Mouse (Mus musculus): ENCODE data around the gene Rhbdf1.
"Not testable (repeated sequence)": the region's sequence is repeated elsewhere in the genome, so short reads cannot be mapped to it uniquely, and the experiment has no call there.

Rhbdf1 gene

GRCm38 (mm10) chr11:32220607-32221224, 1.4 kb downstream of the Rhbdf1 start:
- DNase-seq, result no peak

- DNase-seq, result no peak
Measured at GRCm38 (mm10) chr11:32219287-32219686, 2.8 kb downstream of the Rhbdf1 start.

- no peak for DNase-seq
Measured at GRCm38 (mm10) chr11:32218501-32219050, 3.5 kb downstream of the Rhbdf1 start.

GRCm38 (mm10) chr11:32216851-32217250, 5.2 kb downstream of the Rhbdf1 start:
- peak; percentile 72 for DNase-seq

GRCm38 (mm10) chr11:32215372-32216162, 6.5 kb downstream of the Rhbdf1 start:
- no peak for DNase-seq

GRCm38 (mm10) chr11:32210623-32211022, 11.5 kb downstream of the Rhbdf1 start:
- no peak for DNase-seq

GRCm38 (mm10) chr11:32205058-32205873, 16.8 kb downstream of the Rhbdf1 start, which contains the start of gene Snrnp25:
Gene Snrnp25, plus strand, starts transcription at chr11:32205415.
- DNase-seq, result peak; percentile 95

- no peak for DNase-seq
Measured at GRCm38 (mm10) chr11:32201922-32202685, 20.0 kb downstream of the Rhbdf1 start.

GRCm38 (mm10) chr11:32200992-32201391, 21.1 kb downstream of the Rhbdf1 start:
- DNase-seq, result not testable (repeated sequence)

- DNase-seq, result no peak
Measured at GRCm38 (mm10) chr11:32200075-32200601, 22.0 kb downstream of the Rhbdf1 start, which contains the start of gene Il9r. Gene Il9r, minus strand, starts transcription at chr11:32200279.

- no peak for DNase-seq
Measured at GRCm38 (mm10) chr11:32199230-32199629, 22.9 kb downstream of the Rhbdf1 start.

- no peak for DNase-seq
Measured at GRCm38 (mm10) chr11:32198256-32198955, 23.7 kb downstream of the Rhbdf1 start.

GRCm38 (mm10) chr11:32197766-32198165, 24.3 kb downstream of the Rhbdf1 start:
- DNase-seq, result no peak

- no peak for DNase-seq
Measured at GRCm38 (mm10) chr11:32196727-32197126, 25.4 kb downstream of the Rhbdf1 start.

- no peak for DNase-seq
Measured at GRCm38 (mm10) chr11:32195867-32196540, 26.1 kb downstream of the Rhbdf1 start.

GRCm38 (mm10) chr11:32194626-32195025, 27.5 kb downstream of the Rhbdf1 start:
- DNase-seq, result no peak

- DNase-seq, result no peak
Measured at GRCm38 (mm10) chr11:32194086-32194485, 28.0 kb downstream of the Rhbdf1 start.

GRCm38 (mm10) chr11:32193156-32193555, 28.9 kb downstream of the Rhbdf1 start:
- no peak for DNase-seq

- DNase-seq, result no peak
Measured at GRCm38 (mm10) chr11:32190603-32191110, 31.4 kb downstream of the Rhbdf1 start.

GRCm38 (mm10) chr11:32190119-32190518, 32.0 kb downstream of the Rhbdf1 start:
- no peak for DNase-seq
